Mouse (Mus musculus) brain, embryonic 14.5 days (tissue): ENCODE data around the gene Snrk.

Experiments used
- CTCF ChIP-seq: fragments of 200-500 bp; IDR thresholded peaks from 2 replicates; pipeline ENCODE4 v1.5.1; 2012; ENCODE audit warnings: inconsistent platforms, mild to moderate bottlenecking, moderate library complexity, borderline replicate concordance; ENCODE audit not compliant: insufficient read depth, insufficient read length; ENCODE audit errors: extremely low read depth
- POLR2A ChIP-seq: fragments of 200-500 bp; IDR thresholded peaks from 2 replicates; pipeline ENCODE4 v1.6.1; 2012; ENCODE audit warnings: mild to moderate bottlenecking, inconsistent platforms, borderline replicate concordance; ENCODE audit not compliant: poor library complexity, insufficient read depth, insufficient read length, severe bottlenecking; ENCODE audit errors: extremely low read depth

DNA sequence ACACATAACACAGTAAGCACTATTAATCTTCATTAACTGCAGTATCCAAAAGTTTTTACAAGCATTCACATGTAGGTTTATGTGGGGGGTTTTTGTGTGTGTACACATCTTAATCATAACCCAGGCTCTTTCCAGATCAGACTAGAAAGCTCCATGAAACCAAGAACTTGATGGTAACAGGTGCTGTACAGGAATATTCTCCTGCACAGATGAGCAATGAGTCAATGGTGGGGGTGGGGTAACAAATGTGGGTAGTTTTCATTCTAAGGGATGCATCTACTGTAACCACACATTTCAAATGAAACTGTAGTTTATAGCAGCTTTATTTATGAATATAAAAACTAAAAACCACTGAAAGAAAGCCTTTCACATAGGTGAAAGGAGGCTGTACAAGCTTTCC, 98.1 kb downstream of the Snrk start:
- TF ChIP-seq CTCF = no peak
- no peak for TF ChIP-seq POLR2A
